Mouse (Mus musculus) adrenal gland, adult 2 months (tissue): Measurements from ENCODE around the gene Ddx55. TPM values are rescaled to one million over a fixed set of nuclear protein-coding genes. Genes with fewer than 3 reads are reported as not detected.
A peak's percentile ranks its signal among the peaks of the same experiment; 100 is the strongest.

Experiments
- DNase-seq: peaks from one replicate; pipeline ENCODE4 v3.0.0; 2021
- long read RNA-seq: library from polyadenylated mRNA; stranded (forward); transcript quantifications from one replicate; pipeline ENCODE4 v2.0.0, GENCODE M21; 2021
- polyA plus RNA-seq: library from polyadenylated mRNA; depleted of rRNA; stranded (reverse); fragments of >200 nt; gene quantifications from 2 replicates; pipeline ENCODE4 v1.2.3, GENCODE M21; 2012; rRNA removed
- total RNA-seq, 2 experiments: library from RNA; stranded (reverse); gene quantifications; 2 replicates each; pipeline ENCODE4 v1.2.3; 2021

Ddx55 gene
- 10 to 100 TPM; 12.4 to 13.4 TPM for total RNA-seq
- 12.7 and 15.5 TPM in 2 replicates for polyA plus RNA-seq
- long read RNA-seq, transcript Ddx55-201 (14 exons, 2,799 nt): major isoform, 13 of 17 reads
- long read RNA-seq, partial matches to known transcripts: 3 of 17 reads
- long read RNA-seq, other reads (novel, unspliced or antisense): 1 of 17 reads

DNA sequence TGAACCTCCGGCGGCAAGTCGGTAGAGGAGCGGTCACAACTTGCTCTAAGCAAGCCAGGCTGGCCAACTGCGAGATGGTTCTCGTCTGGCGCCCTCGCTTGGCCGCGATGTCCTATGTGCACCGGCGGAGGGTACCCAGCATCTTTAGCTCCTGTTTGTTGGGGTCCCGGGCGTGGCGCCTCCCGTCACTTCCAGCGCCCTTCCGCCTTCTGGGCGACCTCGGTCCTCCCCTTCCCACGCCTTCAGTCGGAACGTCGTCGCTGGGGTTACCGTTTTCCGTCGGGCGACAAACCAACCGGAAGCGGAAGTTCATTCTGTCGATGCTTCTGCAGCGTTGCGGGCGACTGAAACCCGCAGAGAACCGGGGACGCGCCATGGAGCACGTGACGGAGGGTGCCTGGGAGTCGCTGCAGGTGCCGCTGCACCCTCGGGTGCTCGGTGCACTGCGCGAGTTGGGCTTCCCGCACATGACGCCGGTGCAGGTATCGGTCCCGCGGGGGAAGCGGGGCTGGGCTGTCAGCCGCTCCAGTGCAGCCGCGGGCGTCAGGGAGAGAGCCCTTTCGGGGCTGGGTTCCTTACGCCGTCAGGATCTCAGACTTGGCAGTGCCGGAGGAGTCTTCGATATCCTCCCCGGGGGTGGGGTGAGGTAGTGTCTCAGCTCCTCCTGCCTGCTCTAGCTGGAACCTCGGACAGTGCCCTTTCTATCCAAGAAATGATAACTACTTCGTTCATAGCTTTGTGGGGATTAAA lies at the start of gene Ddx55:
TSS of gene Ddx55 (plus strand) at position 307 of the 750 bp plus-strand sequence.
- DNase-seq: peak; percentile 93

DNA sequence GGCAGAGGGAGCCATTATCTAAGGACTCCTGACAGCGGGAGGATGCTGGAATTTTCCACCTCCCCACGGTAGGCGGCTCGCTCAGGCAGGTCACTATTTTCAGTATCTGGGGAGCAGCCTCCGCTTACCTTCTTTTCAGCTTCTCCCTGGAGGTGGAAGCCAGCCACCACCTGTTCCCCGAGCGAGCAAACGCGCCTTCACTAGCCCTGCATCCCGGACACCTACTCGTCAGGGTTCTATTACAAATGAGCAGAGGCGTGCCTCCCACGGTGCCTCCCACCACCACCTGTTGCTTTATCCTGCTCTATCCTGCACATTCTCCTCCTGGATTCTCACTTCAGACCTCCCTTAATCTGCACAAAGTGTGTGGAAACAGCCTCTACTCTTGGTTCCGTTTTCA lies 48.9 kb upstream of the Ddx55 start:
- no peak for DNase-seq

DNA sequence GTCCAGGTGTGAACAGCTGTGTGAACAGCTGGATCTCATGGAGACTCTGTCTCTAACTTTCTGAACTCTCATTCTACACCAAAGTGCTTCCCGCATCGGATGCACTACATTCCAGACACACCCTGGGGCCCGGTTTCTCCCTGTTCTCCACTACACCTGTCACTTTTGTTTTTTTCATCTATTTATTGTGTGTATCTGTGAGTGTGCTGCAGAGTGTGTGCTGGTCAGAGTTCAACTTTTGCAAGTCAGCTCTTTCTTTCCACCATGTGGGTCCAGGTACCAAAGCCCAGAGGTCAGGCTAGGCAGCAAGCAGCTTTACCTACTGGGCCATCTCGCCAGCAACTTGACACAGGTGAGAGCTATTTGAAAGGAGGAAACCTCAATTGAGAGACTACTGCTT lies 47.4 kb upstream of the Ddx55 start:
- no peak for DNase-seq

DNA sequence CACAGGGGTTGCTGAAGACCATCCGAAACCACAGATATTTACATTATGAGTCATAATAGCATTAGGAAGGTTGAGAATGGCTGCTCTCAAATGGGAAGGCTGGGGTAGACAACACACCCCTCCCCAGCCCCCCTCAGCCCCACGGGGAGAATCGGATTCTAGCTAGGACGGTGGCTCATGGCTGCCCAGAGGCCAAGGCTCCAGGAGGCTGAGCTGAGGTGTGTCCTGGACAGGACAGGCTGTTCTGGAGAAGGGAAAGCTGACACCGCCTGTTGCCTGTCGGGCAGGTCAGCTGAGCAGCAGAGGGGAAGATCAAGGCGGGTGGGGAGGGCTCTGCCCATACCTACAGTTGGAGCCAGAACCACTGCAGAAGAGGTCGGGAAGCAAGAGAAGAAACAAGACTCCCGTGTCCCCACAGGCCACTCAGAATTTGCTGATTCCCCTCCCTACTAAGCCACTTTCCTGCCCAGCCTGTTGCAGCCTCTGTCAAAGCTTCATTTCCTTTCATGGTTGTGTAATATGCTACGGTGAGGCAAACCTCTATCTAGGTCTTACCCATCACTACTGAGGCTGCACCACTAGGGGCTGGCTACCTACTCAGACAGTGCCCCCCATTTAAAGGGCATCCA lies 45.8 kb upstream of the Ddx55 start:
- no peak for DNase-seq

DNA sequence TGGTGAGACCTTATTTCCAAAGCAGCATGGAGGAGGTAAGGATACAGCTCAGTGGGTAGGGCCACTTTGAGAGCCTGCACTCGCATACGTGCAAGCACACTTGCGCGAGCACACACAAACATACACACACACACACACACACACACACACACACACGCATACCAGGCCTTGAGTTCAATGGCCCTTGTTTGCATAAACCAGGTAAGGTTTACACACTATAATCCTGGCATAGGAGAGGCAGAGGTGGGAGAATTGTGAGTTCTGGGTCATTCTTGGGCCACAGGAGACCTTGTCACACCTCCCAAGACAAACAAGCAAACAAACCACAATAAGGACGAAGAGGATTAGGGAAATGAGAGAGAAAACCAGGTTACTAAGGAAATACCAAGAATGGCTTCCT lies 43.5 kb upstream of the Ddx55 start:
- DNase-seq: no peak

DNA sequence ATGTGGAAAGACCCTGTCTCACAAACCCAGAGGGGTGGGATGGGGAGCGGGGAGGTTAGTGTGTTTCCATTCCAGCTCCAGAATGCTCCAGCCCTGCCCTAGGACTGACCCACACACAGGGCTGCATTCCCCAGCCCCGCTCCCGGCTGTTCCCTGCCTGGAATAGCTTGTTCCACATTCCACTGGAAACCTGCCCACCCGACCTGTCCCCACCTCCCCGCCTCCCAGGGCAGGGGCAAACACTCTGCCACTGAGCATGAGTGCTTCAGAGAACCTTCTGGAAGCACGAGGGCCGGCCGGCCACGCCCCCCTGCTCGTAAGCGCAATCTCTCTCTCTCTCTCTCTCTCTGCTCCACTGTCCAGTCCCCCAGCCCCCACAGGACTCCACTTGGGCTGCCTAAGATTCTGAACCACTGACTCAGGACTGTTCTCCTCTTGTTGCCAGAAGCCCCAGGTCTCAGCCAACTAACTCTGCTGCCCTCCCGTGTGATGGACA lies 42.9 kb upstream of the Ddx55 start:
- DNase-seq: no peak

DNA sequence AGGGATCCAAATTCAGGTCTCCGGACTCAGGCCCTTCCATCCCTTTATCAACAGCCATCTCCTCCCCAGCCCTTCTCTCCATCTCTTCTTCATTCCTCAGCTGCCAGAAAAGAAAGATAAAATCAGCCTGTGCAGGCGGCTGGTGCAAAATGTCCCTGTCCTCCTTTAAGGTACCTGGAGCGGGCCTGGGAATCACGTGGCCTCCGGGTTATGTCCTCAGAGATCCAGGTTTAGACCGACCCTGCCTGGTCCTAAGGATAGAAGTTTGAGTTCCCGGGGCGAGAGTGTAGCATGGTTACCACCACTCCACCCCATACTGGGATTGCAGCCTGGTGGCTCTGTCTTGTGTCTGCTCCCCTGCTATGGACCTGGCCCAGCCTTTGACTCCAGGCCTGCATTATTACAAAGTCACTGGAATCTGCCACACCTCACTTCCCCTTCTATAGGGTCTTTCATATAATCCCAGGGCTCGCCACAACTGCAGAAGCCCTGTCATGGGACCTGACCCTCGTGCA lies 42.1 kb upstream of the Ddx55 start:
- no peak for DNase-seq

DNA sequence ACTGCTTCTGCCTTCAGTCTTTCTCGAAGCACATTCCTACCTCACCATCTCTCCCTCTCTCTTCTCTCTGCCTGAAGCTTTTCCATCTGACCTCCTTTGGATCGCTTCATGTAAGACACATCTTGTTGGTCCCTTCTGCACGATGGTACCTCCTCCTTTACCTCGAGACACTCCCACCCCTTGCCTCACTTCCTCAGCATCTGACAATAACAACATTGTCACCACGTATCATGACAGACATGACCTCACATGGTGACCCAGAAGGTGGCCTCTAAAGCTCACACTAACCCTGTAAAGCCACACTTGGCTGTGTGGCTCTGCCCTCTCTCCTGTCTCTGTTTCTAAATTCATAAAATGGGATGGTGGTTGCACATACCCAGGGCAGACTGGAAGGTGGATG lies 36.9 kb upstream of the Ddx55 start:
- no peak for DNase-seq

DNA sequence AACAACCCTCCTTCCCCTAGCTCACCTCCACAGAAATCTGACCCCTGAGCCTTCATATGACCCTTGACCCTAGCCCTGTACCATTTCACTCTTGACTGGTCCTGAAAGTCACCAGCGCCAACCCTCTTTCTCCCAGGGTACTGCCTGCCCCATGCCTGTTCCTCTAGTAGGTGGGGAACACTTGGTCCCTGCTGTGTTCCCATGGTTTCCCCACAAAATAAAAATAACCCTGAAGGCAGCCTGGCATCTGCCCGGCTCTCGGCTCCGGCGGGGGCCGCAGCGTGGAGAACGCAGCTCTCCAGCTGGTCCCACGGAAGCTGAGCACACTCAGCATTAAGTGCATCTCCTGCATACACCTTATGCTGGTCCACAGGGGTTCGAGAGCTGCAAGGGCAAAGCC lies 34.0 kb upstream of the Ddx55 start:
- no peak for DNase-seq

DNA sequence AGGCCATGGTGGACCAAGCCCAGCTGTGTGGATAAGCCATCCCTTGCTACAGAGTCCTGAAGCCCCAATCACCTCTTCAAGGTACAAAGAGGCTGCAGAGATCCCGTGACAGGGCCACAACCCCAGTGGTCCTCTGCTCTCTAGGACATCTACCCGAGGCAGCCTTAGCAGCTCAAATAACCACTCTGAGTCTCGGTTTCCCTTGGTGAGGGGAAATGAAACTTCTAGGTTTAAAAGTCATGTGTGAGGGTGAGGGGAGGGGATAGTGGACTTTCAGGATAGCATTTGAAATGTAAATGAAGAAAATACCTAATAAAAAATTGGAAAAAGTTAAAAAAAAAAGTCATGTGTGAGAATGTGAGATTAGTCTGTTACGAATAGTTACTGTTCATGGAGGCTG lies 31.1 kb upstream of the Ddx55 start:
- DNase-seq: no peak

DNA sequence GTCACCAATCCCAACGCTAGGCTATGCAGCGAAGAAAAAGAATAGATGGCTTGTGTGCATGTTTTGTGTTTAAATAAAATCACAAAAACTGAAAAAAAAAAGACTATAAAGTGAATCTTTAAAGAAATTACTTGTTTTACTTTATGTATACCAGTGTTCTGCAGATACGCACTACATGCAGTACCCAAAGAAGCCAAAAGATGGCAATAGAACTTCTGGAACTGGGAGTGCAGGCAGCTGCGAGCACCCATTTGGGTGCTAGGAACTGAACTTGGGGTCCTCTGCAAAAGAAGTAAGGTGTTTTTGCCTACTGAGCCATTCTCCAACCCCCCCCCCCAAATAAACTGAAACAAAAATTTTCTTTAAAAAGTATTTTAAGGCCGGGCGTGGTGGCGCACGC lies 29.6 kb upstream of the Ddx55 start:
- DNase-seq: no peak

DNA sequence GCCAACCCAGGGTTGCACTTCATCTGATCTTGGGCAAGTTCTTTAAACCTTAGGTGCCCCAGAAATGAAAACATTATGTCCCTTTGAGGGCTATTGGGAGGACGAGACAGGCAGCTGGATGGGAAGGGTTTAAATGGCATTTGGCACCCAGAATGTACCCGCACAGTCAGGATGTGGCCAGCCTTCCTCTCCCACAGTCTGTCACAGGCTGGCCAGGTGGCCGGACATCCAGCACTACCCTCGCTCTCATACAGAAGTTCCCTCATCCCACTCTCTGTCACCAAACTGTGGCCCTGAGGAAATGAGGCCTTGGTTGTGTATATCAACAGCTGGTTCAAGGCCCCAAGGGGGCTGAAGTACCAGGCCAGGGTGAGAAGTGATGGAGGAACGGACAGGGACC lies 27.7 kb upstream of the Ddx55 start:
- no peak for DNase-seq

DNA sequence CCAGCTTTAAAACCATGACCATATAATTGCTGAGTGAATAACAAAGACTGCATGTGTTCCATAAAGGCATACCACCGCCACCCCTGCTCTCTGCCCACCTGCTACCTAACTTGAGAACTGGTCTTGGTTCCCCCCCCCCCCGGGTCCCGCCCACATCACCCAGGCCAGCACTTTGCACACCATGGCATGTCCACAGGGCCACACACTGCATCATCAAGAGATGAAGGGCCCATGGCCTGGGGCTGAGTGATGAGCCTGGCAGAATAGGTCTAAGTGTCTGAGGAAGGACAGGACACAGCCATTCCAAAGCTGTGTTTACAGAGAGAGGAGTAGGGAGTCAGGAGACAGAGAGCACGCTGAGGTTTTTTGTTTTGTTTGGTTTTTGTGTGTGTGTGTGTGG lies 24.3 kb upstream of the Ddx55 start:
- no peak for DNase-seq

DNA sequence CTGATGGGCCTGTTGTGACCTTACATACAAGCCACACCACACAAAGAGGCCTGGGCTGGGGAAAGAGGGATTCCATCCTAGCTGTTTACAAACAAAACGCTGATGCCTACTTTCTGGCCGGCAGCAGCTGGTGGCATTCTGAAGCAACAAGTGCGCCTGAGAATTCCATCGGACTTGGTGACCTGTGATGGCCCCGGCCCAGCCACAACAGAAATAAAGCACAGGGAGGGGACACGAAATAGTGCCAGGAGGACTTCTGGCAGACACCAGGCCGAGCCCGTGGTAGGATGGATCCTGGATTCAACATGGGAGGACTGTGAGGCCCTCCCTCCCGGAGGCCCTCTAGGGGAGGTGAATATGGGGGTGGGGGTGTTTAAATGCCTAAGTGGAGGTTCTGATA lies 23.9 kb upstream of the Ddx55 start:
- no peak for DNase-seq

DNA sequence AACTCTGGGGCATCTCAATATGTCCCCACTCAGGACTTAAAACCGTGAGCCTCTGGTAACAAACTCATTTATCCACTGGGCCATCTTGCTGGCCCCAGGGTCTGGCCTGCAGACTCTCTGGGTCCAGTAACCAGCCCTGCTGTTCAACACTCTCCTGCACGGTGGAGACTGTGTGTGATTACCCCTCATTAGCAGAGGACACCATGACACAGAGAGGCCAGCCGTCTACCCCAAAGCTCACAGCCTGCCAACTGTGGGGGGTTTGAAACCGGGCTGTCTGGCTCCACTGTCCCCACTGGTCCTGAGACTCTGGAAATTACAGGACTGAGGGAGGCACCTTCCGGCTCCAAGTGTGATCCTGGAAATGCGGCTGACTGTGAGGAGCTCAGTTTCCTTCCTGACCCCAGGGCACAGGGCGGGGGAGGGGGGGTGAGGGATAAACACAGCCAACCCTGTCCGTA lies 23.4 kb upstream of the Ddx55 start:
- peak; percentile 42 for DNase-seq

DNA sequence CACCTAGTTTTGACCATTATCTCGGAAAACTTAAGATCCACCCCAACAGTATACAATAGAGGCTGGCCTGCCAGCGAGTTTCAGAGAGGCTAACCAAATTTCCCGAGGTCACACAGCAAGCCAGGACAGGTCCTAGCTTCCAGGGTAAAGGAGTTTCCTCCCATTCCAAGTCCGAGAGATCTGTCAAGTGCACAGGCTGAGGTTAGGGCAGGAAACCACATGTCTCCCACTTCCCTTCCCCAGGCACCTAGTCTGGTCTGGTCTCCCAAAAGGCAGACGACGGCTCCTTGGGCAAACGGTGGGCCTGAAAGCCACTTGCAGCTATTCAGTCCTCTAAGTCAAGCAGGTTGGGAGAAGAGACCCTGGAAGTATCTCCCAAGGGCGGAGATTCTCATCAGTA lies 23.0 kb upstream of the Ddx55 start:
- DNase-seq: no peak

DNA sequence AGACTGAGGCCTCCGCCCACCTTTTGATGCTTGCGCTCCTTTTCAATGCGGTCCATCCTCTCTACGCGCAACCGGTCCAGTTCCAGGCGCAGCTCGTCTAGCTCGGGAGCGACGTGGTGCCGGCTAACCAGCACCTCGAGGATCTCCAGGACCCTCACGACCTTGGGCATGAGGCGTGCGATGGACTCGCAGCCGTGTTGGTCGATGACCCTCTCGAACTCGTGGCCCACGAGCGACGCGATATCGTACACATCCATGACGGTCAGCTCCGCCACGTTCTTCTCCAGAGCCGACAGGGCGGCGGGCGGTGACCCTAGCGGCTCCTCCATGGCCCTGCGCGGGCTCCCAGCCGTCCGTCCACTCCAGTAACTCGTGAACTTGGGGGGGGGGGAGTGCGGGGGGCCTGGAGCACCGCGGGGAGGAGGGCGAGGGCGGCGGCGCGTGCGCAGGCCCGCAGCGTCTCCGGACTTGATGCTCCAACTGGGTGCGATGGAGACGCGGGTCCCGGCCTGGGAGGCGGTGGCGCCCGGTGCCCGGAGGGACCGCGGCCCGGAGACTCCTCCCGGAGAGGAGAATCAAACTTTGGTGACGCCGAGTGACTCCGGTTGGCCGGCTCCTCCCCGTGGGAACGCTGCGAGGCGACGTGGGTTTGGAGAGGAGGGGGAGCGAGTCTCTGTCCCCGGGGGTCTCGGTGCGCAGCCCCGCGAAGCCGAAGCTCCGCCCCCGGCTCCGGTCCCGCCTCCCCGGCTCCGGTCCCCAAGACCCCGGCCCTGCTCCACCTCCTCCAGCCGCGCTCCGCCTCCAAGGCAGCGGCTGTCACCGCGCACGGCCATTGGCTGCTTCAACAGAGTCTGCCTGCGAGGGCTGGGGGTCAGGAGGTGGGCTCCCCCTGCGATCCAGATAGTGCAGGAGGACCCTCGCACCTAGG lies 21.7 kb upstream of the Ddx55 start, which contains the start of gene Rilpl1:
TSS of gene Rilpl1 (minus strand) at position 737 of the 928 bp plus-strand sequence.
- peak; percentile 91 for DNase-seq

DNA sequence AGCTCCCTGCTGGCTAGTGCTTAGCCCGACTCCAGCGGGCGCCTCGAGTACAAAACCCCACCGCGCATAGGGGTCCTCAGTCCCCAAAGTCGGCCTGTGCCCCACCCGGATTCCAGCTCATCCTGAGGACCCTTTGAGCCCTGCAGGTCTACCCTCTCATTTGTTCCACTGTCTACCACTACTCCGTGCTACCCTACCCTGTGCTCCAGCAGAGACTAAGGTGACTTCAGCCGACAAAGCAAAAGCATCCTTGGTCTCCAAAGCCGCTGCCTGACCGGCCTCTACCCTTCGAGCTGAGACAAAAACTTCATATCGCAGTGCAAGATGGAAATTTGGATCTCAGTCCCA lies 21.1 kb upstream of the Ddx55 start:
- no peak for DNase-seq

DNA sequence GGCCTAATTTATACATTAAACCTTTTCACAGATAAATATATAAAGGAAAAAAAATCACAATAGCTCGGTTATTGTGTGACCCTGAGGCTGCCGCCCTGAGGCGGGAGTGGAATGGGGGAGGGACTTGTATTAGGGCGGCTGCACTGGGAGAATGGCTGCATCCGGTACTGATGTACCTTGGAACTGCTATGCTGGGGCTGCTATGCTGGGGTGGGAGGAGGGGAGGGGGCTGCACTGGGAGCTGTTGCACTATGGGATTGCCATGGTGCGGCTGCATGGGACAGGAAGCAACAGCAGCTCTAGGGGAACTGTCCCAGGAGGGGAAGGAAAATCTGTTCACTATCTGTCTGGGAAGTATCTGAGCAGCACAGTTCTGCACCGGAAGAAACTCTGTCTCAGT lies 20.2 kb upstream of the Ddx55 start:
- DNase-seq: no peak

DNA sequence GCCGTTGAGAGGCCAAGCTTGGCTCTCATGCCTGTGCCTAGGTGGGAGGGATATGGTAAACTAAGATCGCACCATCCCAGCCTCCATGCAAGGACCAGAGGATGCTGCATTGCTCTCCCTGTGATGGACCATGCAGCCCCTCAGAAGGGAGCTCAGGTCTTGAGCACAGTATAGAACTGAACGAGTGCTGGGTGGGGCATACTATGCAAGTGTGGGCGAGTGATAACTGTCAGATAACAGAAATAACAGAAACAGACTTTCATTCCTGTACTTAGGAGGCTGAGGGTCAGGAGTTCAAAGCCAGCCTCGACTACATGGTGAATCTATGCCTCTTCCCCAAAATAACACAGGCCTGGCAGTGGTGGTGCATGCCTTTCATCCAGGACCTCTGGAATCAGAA lies 17.6 kb upstream of the Ddx55 start:
- no peak for DNase-seq

DNA sequence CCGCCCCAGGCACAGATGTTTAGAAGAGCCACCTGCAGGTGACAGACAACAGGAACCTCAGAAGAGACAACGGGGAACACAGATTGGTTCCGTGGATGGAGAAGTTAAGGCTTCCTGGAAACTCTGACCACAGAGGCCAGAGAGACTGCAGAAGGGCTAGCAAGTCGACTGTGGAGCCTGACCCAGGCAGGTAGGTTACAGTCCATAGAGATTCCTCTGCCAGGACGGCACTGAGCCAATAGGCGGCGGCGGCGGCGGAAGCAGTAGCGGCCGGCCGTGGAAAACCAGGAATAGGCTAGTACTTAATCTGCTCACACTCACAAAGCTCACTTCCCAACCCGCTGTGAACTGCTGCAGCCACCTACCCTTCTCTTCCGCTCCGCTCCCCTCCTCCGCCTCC lies 15.9 kb upstream of the Ddx55 start:
- DNase-seq: peak; percentile 71
